Mouse (Mus musculus) lung, postnatal 0 days (tissue): ENCODE results near the gene Adgrg3. TPM values are rescaled to one million over a fixed set of nuclear protein-coding genes. Genes with fewer than 3 reads are reported as not detected.

Source experiments
- ATAC-seq: fragments of 200-750 bp; cut with Nextera tagmentation; 2 replicates; pipeline ENCODE4 v1.8.0; 2017; ENCODE audit warnings: moderate library complexity
- DNase-seq: peaks from one replicate; pipeline ENCODE4 v3.0.0-alpha.2; 2016; ENCODE audit warnings: low spot score
- H3K27ac ChIP-seq: fragments of 300-500 bp; sonication (generic); 2 replicates; pipeline ENCODE4 v1.5.1; 2014; ENCODE audit warnings: antibody characterized with exemption, mild to moderate bottlenecking, low read length, mixed read lengths
- H3K27me3 ChIP-seq: fragments of 300-500 bp; sonication (generic); replicated peaks from 2 replicates; pipeline ENCODE4 v1.6.1; 2014; ENCODE audit warnings: low read length, mixed read lengths; ENCODE audit not compliant: insufficient read depth
- H3K36me3 ChIP-seq: fragments of 300-500 bp; sonication (generic); 2 replicates; pipeline ENCODE4 v1.6.1; 2014; ENCODE audit warnings: low read length, mixed read lengths; ENCODE audit not compliant: insufficient read depth
- H3K4me1 ChIP-seq: fragments of 300-500 bp; sonication (generic); 2 replicates; pipeline ENCODE4 v1.6.1; 2014; ENCODE audit warnings: antibody characterized with exemption, low read depth, low read length, mixed read lengths; ENCODE audit not compliant: insufficient read depth
- H3K4me2 ChIP-seq: fragments of 300-500 bp; sonication (generic); replicated peaks from 2 replicates; pipeline ENCODE4 v1.6.1; 2014; ENCODE audit warnings: low read depth, mild to moderate bottlenecking, low read length, moderate library complexity, mixed read lengths
- H3K4me3 ChIP-seq: fragments of 300-500 bp; sonication (generic); 2 replicates; pipeline ENCODE4 v1.5.1; 2014; ENCODE audit warnings: low read depth, low read length
- H3K9ac ChIP-seq: fragments of 300-500 bp; sonication (generic); replicated peaks from 2 replicates; pipeline ENCODE4 v1.6.1; 2014; ENCODE audit warnings: low read depth, mild to moderate bottlenecking
- H3K9me3 ChIP-seq: fragments of 300-500 bp; sonication (generic); 2 replicates; pipeline ENCODE4 v1.6.1; 2016; ENCODE audit warnings: low read length, mixed read lengths
- CTCF ChIP-seq: IDR thresholded peaks from 2 replicates; pipeline ENCODE4 v1.5.1; 2016; ENCODE audit warnings: antibody characterized with exemption, mild to moderate bottlenecking
- EP300 ChIP-seq: IDR thresholded peaks from 2 replicates; pipeline ENCODE4 v1.6.1; 2016; ENCODE audit warnings: antibody characterized with exemption, mild to moderate bottlenecking, control low read depth
- WGBS: fragments of 180-500 bp; shearing (Covaris S2); extraction: QIAGEN DNeasy Blood & Tissue Kit; methylation state at CpG from one replicate; pipeline ENCODE4 v1.1.7; 2014; 5-methylcytosine and 5-hydroxymethylcytosine counted together
- polyA plus RNA-seq: library from polyadenylated mRNA; unstranded; fragments of >200 nt; fragmentation: Nextera tagmentation; extraction: Ambion mirVana; gene quantifications from 2 replicates; pipeline ENCODE4 v1.2.1, GENCODE M21; 2015

Gene Adgrg3
- polyA plus RNA-seq: 4.8 and 5.3 TPM in 2 replicates

GRCm38 (mm10) chr8:95017451-95017850 is at the start of gene Adgrg3:
TSS of gene Adgrg3 (plus strand) at chr8:95017692.
- Histone ChIP-seq H3K27ac (no peak within 1 kb of the TSS), H3K27me3 (no peaks in the 10 kb centered on the region), H3K4me1 (no peaks in the 10 kb centered on the region; the same call in 1 of the 2 replicates), H3K4me3 (no peak within 1 kb of the TSS), H3K36me3 (no peaks in the 10 kb centered on the region), H3K9ac (no peak within 1 kb of the TSS), H3K4me2 (no peak within 1 kb of the TSS), H3K9me3 (no peaks in the 10 kb centered on the region)
- ATAC-seq (no peak), DNase-seq (no peak)
- 57% methylated on average over 11 of the region's 11 CpGs for WGBS
- TF ChIP-seq CTCF (no peak), EP300 (no peak)

GRCm38 (mm10) chr8:94973270-94973669 is 44.2 kb upstream of the Adgrg3 start:
- no peaks in the 10 kb centered on the region for H3K36me3 ChIP-seq
- no peak overlapping the region for H3K9ac ChIP-seq
- no peaks in the 10 kb centered on the region for H3K4me1 ChIP-seq
- H3K4me2 ChIP-seq: no peak overlapping the region
- DNase-seq (no peak), ATAC-seq (no peak)
- WGBS: 82% methylated on average over 9 of the region's 9 CpGs
- H3K4me3 ChIP-seq: no peak overlapping the region
- no peaks in the 10 kb centered on the region for H3K9me3 ChIP-seq
- no peak for TF ChIP-seq EP300
- no peak for TF ChIP-seq CTCF
- H3K27ac ChIP-seq: no peak overlapping the region
- no peaks in the 10 kb centered on the region for H3K27me3 ChIP-seq

GRCm38 (mm10) chr8:94973786-94974185 is 43.7 kb upstream of the Adgrg3 start:
- WGBS: 71% methylated on average over 9 of the region's 9 CpGs
- Histone ChIP-seq H3K27ac (0 out of 2 replicates have a peak overlapping the region, but pooled peaks have one; percentile 47), H3K9ac (no peak overlapping the region), H3K9me3 (no peaks in the 10 kb centered on the region), H3K4me3 (no peak overlapping the region), H3K36me3 (no peaks in the 10 kb centered on the region), H3K4me1 (no peaks in the 10 kb centered on the region), H3K4me2 (no peak overlapping the region), H3K27me3 (no peaks in the 10 kb centered on the region)
- ATAC-seq: no peak
- no peak for DNase-seq
- no peak for TF ChIP-seq EP300
- no peak for TF ChIP-seq CTCF

- no peaks in the 10 kb centered on the region for H3K36me3 ChIP-seq
- no peaks in the 10 kb centered on the region for H3K27me3 ChIP-seq
- no peak within 1 kb of the TSS for H3K4me2 ChIP-seq
- DNase-seq: peak; percentile 89
- peak within 1 kb of the TSS; percentile 76 for H3K27ac ChIP-seq
- H3K4me1 ChIP-seq: no peaks in the 10 kb centered on the region
- no peak for TF ChIP-seq EP300
- peak; percentile 18; the same call in 1 of the 2 replicates for TF ChIP-seq CTCF
- no peak within 1 kb of the TSS for H3K4me3 ChIP-seq
- ATAC-seq: peak; percentile 75
- 23% methylated on average over 7 of the region's 7 CpGs for WGBS
- no peak within 1 kb of the TSS for H3K9ac ChIP-seq
- H3K9me3 ChIP-seq: no peaks in the 10 kb centered on the region
These were observed 42.9 kb upstream of the Adgrg3 start, which contains the start of gene Adgrg1 for GRCm38 (mm10) chr8:94974467-94975165. TSS of gene Adgrg1 (plus strand) at chr8:94974751.

- peak overlapping the region; percentile 84 for H3K27ac ChIP-seq
- H3K4me3 ChIP-seq: peak overlapping the region; percentile 28; the same call in 1 of the 2 replicates
- DNase-seq (peak; percentile 89), ATAC-seq (peak; percentile 75)
- H3K4me2 ChIP-seq: peak overlapping the region; percentile 50
- no peaks in the 10 kb centered on the region for H3K27me3 ChIP-seq
- peak overlapping the region; percentile 24 for H3K9ac ChIP-seq
- H3K4me1 ChIP-seq: no peaks in the 10 kb centered on the region
- 15% methylated on average over 17 of the region's 17 CpGs for WGBS
- no peaks in the 10 kb centered on the region for H3K9me3 ChIP-seq
- TF ChIP-seq EP300 (no peak), CTCF (no peak)
- H3K36me3 ChIP-seq: no peaks in the 10 kb centered on the region
These were observed 40.7 kb upstream of the Adgrg3 start for GRCm38 (mm10) chr8:94976651-94977417.

GRCm38 (mm10) chr8:94978131-94978530 is 39.4 kb upstream of the Adgrg3 start:
- no peak for DNase-seq
- Histone ChIP-seq H3K4me1 (no peaks in the 10 kb centered on the region), H3K9me3 (no peaks in the 10 kb centered on the region), H3K27me3 (no peaks in the 10 kb centered on the region), H3K36me3 (no peaks in the 10 kb centered on the region), H3K9ac (no peak overlapping the region), H3K4me3 (peak overlapping the region; percentile 28), H3K27ac (peak overlapping the region; percentile 84; the same call in 1 of the 2 replicates), H3K4me2 (peak overlapping the region; percentile 50)
- TF ChIP-seq CTCF: no peak
- no peak for TF ChIP-seq EP300
- no peak for ATAC-seq
- 47% methylated on average over 9 of the region's 9 CpGs for WGBS
